Mouse (Mus musculus): ENCODE data around the gene Ptges2. TPM values are rescaled to one million over a fixed set of nuclear protein-coding genes. Genes with fewer than 3 reads are reported as not detected.

Ptges2 gene
- total and polyA plus RNA-seq, 3 experiments: 17.1 to 21.3 (median 20.3) TPM

DNA sequence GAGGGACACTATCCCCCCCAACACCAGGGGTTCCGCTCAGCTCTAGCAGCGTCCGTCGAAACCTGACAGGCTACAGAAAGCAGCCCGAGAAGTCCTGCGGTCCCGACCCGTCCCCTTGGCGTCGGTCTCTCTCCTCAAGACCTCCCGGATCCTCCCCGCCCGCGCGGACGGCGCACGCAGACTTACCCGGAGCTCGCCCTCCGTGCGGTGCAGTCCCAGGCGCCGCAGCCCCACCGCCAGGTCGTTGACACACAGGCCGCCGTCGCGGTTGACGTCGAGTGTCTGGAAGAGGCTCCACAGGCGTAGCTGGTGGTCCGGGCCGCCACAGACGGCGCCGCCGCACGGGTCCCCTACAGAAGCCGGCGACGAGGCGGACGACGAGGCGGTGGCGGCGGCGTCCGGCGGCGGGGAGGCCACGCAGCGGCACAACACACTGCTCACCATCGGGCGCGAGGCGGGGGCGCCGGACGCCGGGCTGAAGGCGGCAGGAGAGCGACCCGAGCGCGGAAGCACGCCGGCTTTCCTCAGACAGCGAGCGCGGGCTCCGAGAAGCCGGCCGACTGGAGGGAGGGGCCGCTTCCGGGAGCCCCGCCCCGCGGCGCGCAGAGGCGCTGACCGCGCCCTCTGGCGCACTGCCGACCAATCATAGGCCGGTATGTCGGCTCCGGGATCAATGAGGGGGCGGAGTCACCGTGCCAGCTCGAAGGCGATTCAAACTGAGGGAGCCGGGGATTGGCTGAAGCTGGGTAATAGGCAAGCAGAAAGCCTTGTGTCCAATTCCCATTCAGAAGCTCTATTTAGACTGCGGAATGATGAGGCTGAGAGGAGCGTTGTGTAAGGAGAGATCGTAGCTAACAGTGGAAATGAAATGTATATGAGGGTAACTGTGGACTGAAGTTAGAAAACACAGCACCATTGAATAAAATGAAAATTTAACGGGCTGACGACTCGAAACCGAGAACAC, 55.5 kb downstream of the Ptges2 start, which contains the start of gene Slc25a25 (continued):
- no peak for TF ChIP-seq MAFK (IDR thresholded peaks at IDR 0.05; ENCODE audit: insufficient replicate concordance, low read length)

DNA sequence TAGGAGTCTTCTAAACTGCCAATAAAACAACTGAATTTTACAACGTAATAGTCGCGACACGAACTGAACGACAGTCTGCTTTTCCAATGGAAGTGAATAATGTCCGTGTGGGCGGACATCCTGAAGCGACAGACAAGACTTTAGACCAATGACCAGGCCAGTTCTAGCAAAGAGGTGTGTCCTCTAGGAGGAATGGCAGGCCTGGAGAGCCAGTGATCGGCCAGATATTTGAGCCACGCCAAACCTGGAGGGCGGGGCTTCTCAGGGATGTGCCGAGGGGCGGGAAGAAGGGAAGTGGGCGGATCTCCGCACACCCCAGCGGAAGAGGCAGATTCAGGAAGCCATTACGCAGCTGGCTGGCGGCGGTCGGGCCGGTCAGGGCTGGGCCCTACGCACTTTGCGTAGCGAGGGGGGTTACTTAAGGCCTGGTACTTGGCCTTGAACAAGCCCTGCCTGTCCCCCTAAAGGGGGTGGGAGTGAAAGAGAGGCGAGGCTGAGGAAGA, 56.2 kb downstream of the Ptges2 start:
- peaks cover 19 to 49% of the 10 kb centered on the region in 2 experiments for H3K4me1 ChIP-seq (ENCODE audit: control insufficient read depth in 1 of 2, insufficient read depth in 2 of 2)

DNA sequence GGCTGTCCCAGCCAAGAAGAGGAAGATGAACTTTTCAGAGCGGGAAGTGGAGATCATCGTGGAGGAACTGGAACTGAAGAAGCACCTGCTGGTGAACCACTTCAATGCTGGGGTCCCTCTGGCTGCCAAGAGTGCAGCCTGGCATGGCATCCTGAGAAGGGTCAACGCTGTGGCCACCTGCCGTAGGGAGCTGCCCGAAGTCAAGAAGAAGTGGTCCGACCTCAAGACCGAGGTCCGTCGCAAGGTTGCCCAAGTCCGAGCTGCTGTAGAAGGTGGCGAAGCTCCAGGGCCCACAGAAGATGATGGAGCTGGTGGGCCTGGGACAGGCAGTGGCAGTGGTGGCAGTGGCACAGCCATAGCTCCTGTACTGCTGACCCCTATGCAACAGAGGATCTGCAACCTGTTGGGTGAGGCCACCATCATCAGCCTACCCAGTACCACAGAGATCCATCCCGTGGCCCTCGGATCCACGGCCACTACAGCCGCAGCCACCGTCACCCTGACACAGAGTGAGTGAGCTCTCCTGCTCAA, 56.8 kb downstream of the Ptges2 start:
- H3K4me3 ChIP-seq (replicated peaks in 1 of 3; ENCODE audit: low read depth in 2 of 3, low read length in 2 of 3, poor library complexity in 1 of 3): peak overlapping the region; percentile 77 to 88 (median 80)
- no peak for DNase-seq (ENCODE audit: extremely low read depth)
- H3K27me3 ChIP-seq (replicated peaks): no peaks in the 10 kb centered on the region
- H3K4me2 ChIP-seq (ENCODE audit: insufficient read depth, low read depth, poor library complexity, severe bottlenecking): peak overlapping the region; percentile 73
- H3K36me3 ChIP-seq (replicated peaks in 1 of 2; ENCODE audit: control insufficient read depth in 1 of 2, insufficient read depth in 1 of 2, low read length in 1 of 2): peaks cover 15 to 27% of the 10 kb centered on the region in 2 experiments
- in situ Hi-C loops (cut with MboI; ENCODE audit: low pct_ligation_motif_present, low pct_unique_long_range_greater_than_20kb, low sequenced_read_pairs) (loop anchor here (5.0 kb wide), 2 partner anchors 35 kb away; no protein-coding TSS in a partner anchor), dilution Hi-C loops (cut with MboI; ENCODE audit: extremely low pct_ligation_motif_present, extremely low pct_unique_long_range_greater_than_20kb, low sequenced_read_pairs) (no loop called here)
- peaks cover 7% of the 10 kb centered on the region for H3K9me3 ChIP-seq (replicated peaks; ENCODE audit: low read length)
- peaks cover 22% of the 10 kb centered on the region for H3K79me2 ChIP-seq (replicated peaks; ENCODE audit: control insufficient read depth, extremely low read depth, insufficient read depth, poor library complexity, severe bottlenecking)
- TF ChIP-seq POLR2A (IDR thresholded peaks at IDR 0.05; ENCODE audit: low read depth, low read length): no peak
- no peak for TF ChIP-seq USF2 (conservative IDR thresholded peaks at IDR 0.05; ENCODE audit: low read depth, low read length)
- peak; percentile 72; the same call in 1 of the 2 replicates for TF ChIP-seq SIN3A (IDR thresholded peaks at IDR 0.05; ENCODE audit: low read length)
- TF ChIP-seq NELFE (IDR thresholded peaks at IDR 0.05; ENCODE audit: low read depth, low read length): 0 out of 2 replicates have a peak, but pooled peaks have one; percentile 33
- 0 out of 2 replicates have a peak, but pooled peaks have one; percentile 10 for TF ChIP-seq TCF12 (IDR thresholded peaks at IDR 0.05; ENCODE audit: low read depth, low read length)
- no peak for TF ChIP-seq ETS1 (conservative IDR thresholded peaks at IDR 0.05; ENCODE audit: low read depth, low read length)
- peak; percentile 35; the same call in 1 of the 2 replicates for TF ChIP-seq MXI1 (IDR thresholded peaks at IDR 0.05; ENCODE audit: low read depth, low read length)
- TF ChIP-seq ZC3H11A (IDR thresholded peaks at IDR 0.05; ENCODE audit: low read depth, low read length): no peak
- TF ChIP-seq USF1 (IDR thresholded peaks at IDR 0.05; ENCODE audit: low read depth, low read length): no peak
- H3K27ac ChIP-seq (ENCODE audit: insufficient read depth, low read depth): peak overlapping the region; percentile 14
- H3K4me1 ChIP-seq (ENCODE audit: control insufficient read depth in 1 of 2, insufficient read depth in 2 of 2): peaks cover 17 to 43% of the 10 kb centered on the region in 2 experiments
- peak overlapping the region; percentile 46 for H3K9ac ChIP-seq (ENCODE audit: insufficient read depth, low read depth)

More for the DNA sequence above, 56.2 kb downstream of the Ptges2 start:
- DNase-seq (ENCODE audit: extremely low read depth): peak; percentile 99
- Histone ChIP-seq H3K4me2 (ENCODE audit: insufficient read depth, low read depth, poor library complexity, severe bottlenecking) (peak overlapping the region; percentile 73), H3K4me3 (replicated peaks in 1 of 3; ENCODE audit: low read depth in 2 of 3, low read length in 2 of 3, poor library complexity in 1 of 3) (peak overlapping the region; percentile 77 to 99 (median 80)), H3K79me2 (replicated peaks; ENCODE audit: control insufficient read depth, extremely low read depth, insufficient read depth, poor library complexity, severe bottlenecking) (peaks cover 22% of the 10 kb centered on the region), H3K27me3 (replicated peaks) (no peaks in the 10 kb centered on the region), H3K9ac (ENCODE audit: insufficient read depth, low read depth) (peak overlapping the region; percentile 58), H3K9me3 (replicated peaks; ENCODE audit: low read length) (peaks cover 7% of the 10 kb centered on the region), H3K27ac (ENCODE audit: insufficient read depth, low read depth) (peak overlapping the region; percentile 59; the same call in 1 of the 2 replicates), H3K36me3 (replicated peaks in 1 of 2; ENCODE audit: control insufficient read depth in 1 of 2, insufficient read depth in 1 of 2, low read length in 1 of 2) (peaks cover 15 to 23% of the 10 kb centered on the region in 2 experiments)
- TF ChIP-seq RAD21 (IDR thresholded peaks at IDR 0.05; ENCODE audit: low read depth, low read length) (no peak), HCFC1 (IDR thresholded peaks at IDR 0.05; ENCODE audit: low read depth, low read length) (no peak), TBP (conservative IDR thresholded peaks at IDR 0.05; ENCODE audit: low read depth, low read length) (peak; percentile 14; the same call in 1 of the 2 replicates), ELF1 (IDR thresholded peaks at IDR 0.05; ENCODE audit: low read depth, low read length) (peak; percentile 71), CHD2 (IDR thresholded peaks at IDR 0.05; ENCODE audit: low read length) (peak; percentile 88), PAX5 (IDR thresholded peaks at IDR 0.05; ENCODE audit: low read length) (no peak), POLR2A (IDR thresholded peaks at IDR 0.05; ENCODE audit: low read depth, low read length) (peak; percentile 70)
- dilution Hi-C loops (cut with MboI; ENCODE audit: extremely low pct_ligation_motif_present, extremely low pct_unique_long_range_greater_than_20kb, low sequenced_read_pairs): no loop called here
- in situ Hi-C loops (cut with MboI; ENCODE audit: low pct_ligation_motif_present, low pct_unique_long_range_greater_than_20kb, low sequenced_read_pairs): loop anchor here (5.0 kb wide), 2 partner anchors 35 kb away; no protein-coding TSS in a partner anchor
